Mouse (Mus musculus): ENCODE results near the gene Olfr913. TPM values are rescaled to one million over a fixed set of nuclear protein-coding genes. Genes with fewer than 3 reads are reported as not detected.

Gene Olfr913
- total RNA-seq (2021): not detected

GRCm38 (mm10) chr9:38592459-38592858, at the start of gene Olfr913:
Olfr913 (plus strand) TSS chr9:38592759.
- no peak for DNase-seq

DNA sequence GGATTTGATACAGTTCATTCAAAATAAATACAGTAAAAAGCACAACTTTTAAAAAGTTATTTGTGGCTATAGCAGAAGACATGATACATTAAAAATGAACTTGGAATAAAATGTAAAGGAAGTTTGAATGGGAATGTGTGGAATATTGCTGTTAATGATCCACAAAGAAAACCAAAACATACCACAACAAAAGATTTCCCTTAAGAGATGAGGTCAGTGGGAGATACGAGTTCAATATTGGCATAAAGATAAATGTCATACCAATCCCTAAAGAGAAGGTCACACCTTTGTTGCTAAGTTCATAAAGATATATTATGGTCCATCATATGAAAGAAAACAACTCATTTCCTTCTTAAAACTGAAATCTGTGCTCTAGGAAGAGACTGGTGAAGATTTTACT, 12.7 kb upstream of the Olfr913 start, which contains the start of gene Olfr912:
Gene Olfr912 (plus strand): TSS at position 301 of the 400 bp plus-strand sequence.
- no peak for DNase-seq

DNA sequence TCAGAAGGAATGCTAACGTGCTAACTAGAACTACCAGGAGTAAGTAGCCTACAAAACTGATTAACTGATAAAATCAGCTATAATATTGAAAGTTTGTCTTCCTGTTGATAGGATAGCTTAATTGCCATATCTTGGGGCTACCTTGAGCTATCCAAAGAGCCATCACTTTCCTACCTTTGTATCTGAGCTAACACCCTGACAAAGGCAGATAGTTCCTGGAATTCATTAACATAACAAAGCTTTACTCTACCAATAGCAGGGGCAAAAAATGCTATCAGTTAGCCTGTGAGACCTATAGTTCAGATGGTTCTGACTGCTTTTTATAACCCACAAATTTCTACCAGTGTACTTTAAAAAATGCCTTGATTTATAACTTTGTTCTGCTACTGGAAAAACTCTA, 1.5 kb upstream of the Olfr913 start:
- no peak for DNase-seq

GRCm38 (mm10) chr9:38604802-38605201, 12.2 kb downstream of the Olfr913 start, which contains the start of gene Olfr914:
Olfr914 (plus strand) TSS chr9:38605102.
- no peak for DNase-seq

- no peak for DNase-seq
Measured at GRCm38 (mm10) chr9:38632406-38632805, 39.8 kb downstream of the Olfr913 start.

Other genes starting within 250 kb of the Olfr913 start
- not detected for gene Olfr898, start 244.3 kb upstream of the Olfr913 start, total RNA-seq (2021)
- not detected for gene Olfr250, start 225.9 kb upstream of the Olfr913 start, total RNA-seq (2021)
- not detected for gene Olfr251, start 215.7 kb upstream of the Olfr913 start, total RNA-seq (2021)
- not detected for gene Olfr147, start 191.1 kb upstream of the Olfr913 start, total RNA-seq (2021)
- gene Olfr901, start 163.3 kb upstream of the Olfr913 start, total RNA-seq (2021): not detected
- gene Olfr902, start 145.1 kb upstream of the Olfr913 start, total RNA-seq (2021): not detected
- not detected for gene Olfr904, start 129.6 kb upstream of the Olfr913 start, total RNA-seq (2021)
- gene Olfr905, start 121.7 kb upstream of the Olfr913 start, total RNA-seq (2021): not detected
- not detected for gene Olfr906, start 105.7 kb upstream of the Olfr913 start, total RNA-seq (2021)
- not detected for gene Olfr907, start 97.0 kb upstream of the Olfr913 start, total RNA-seq (2021)
- gene Olfr911-ps1, start 71.2 kb upstream of the Olfr913 start, total RNA-seq (2021): not detected
- not detected for gene Olfr910, start 54.9 kb upstream of the Olfr913 start, total RNA-seq (2021)
- gene Olfr912, start 12.6 kb upstream of the Olfr913 start, total RNA-seq (2021): not detected
- not detected for gene Olfr914, start 12.3 kb downstream of the Olfr913 start, total RNA-seq (2021)
- gene Olfr916, start 67.1 kb downstream of the Olfr913 start, total RNA-seq (2021): not detected
- not detected for gene Olfr917, start 73.1 kb downstream of the Olfr913 start, total RNA-seq (2021)
- gene Olfr918, start 81.8 kb downstream of the Olfr913 start, total RNA-seq (2021): not detected
- gene Olfr919, start 110.9 kb downstream of the Olfr913 start, total RNA-seq (2021): not detected
- 10 to 100 TPM; 25.9 to 27.5 TPM for gene Vwa5a, start 125.5 kb downstream of the Olfr913 start, total RNA-seq (2021)
- gene Olfr920, start 159.5 kb downstream of the Olfr913 start, total RNA-seq (2021): under 1 TPM; 0.07 to 0.14 TPM
- not detected for gene Olfr921, start 180.3 kb downstream of the Olfr913 start, total RNA-seq (2021)
- gene Olfr922, start 221.9 kb downstream of the Olfr913 start, total RNA-seq (2021): not detected
- not detected for gene Olfr923, start 233.8 kb downstream of the Olfr913 start, total RNA-seq (2021)

All from heart, postnatal 4 days (tissue).